Mouse (Mus musculus) urinary bladder, postnatal 25 days (tissue): Measurements from ENCODE around the gene Tube1.
"Not testable (repeated sequence)": the region's sequence is repeated elsewhere in the genome, so short reads cannot be mapped to it uniquely, and the experiment has no call there.

Source experiments
- DNase-seq: peaks from one replicate; pipeline ENCODE4 v3.0.0; 2022; ENCODE audit warnings: low spot score

The Tube1 gene

GRCm38 (mm10) chr10:39169642-39170041 lies 35.9 kb downstream of the Tube1 start:
- DNase-seq, result no peak

- peak; percentile 72 for DNase-seq
Measured at GRCm38 (mm10) chr10:39170181-39170580, 36.4 kb downstream of the Tube1 start.

- no peak for DNase-seq
Measured at GRCm38 (mm10) chr10:39170706-39171105, 36.9 kb downstream of the Tube1 start.

- DNase-seq, result peak; percentile 87
Measured at GRCm38 (mm10) chr10:39171134-39171533, 37.4 kb downstream of the Tube1 start.

- peak; percentile 71 for DNase-seq
Measured at GRCm38 (mm10) chr10:39171603-39172539, 38.1 kb downstream of the Tube1 start.

- no peak for DNase-seq
Measured at GRCm38 (mm10) chr10:39172540-39172931, 38.8 kb downstream of the Tube1 start.

GRCm38 (mm10) chr10:39173077-39173476 lies 39.3 kb downstream of the Tube1 start:
- DNase-seq, result no peak

GRCm38 (mm10) chr10:39176981-39177380 lies 43.2 kb downstream of the Tube1 start:
- no peak for DNase-seq

- no peak for DNase-seq
Measured at GRCm38 (mm10) chr10:39184864-39185544, 51.2 kb downstream of the Tube1 start.

- DNase-seq, result no peak
Measured at GRCm38 (mm10) chr10:39185545-39185906, 51.8 kb downstream of the Tube1 start.

- DNase-seq, result no peak
Measured at GRCm38 (mm10) chr10:39192673-39193072, 58.9 kb downstream of the Tube1 start.

- DNase-seq, result not testable (repeated sequence)
Measured at GRCm38 (mm10) chr10:39198216-39198615, 64.4 kb downstream of the Tube1 start.
